Mouse (Mus musculus): ENCODE data around the gene Tbc1d30. TPM values are rescaled to one million over a fixed set of nuclear protein-coding genes. Genes with fewer than 3 reads are reported as not detected.

Tbc1d30 gene
- polyA plus RNA-seq, 1 experiment from 2014 or later = 2.8 TPM

Other genes with a start within 250 kb of the Tbc1d30 start
- gene Gns, start 13.8 kb upstream of the Tbc1d30 start, polyA plus RNA-seq (2016; fragmentation: Nextera tagmentation; extraction: Ambion mirVana) = 53.4 and 55.6 TPM in 2 replicates
- gene Rassf3, start 125.1 kb upstream of the Tbc1d30 start, polyA plus RNA-seq (2016; fragmentation: Nextera tagmentation; extraction: Ambion mirVana) = 23.1 and 24.7 TPM in 2 replicates
- gene Tbk1, start 235.5 kb upstream of the Tbc1d30 start, polyA plus RNA-seq (2016; fragmentation: Nextera tagmentation; extraction: Ambion mirVana) = 33.8 and 34.4 TPM in 2 replicates

Data from embryonic facial prominence, embryonic 12.5 days (tissue).